Mouse (Mus musculus) limb, embryonic 14.5 days (tissue): Measurements from ENCODE around the gene Ociad1. TPM values are rescaled to one million over a fixed set of nuclear protein-coding genes. Genes with fewer than 3 reads are reported as not detected.

ENCODE experiments used
- ATAC-seq: fragments of 200-750 bp; cut with Nextera tagmentation; 2 replicates; pipeline ENCODE4 v1.8.0; 2017; ENCODE audit warnings: low read depth, moderate number of reproducible peaks, moderate TSS enrichment; ENCODE audit not compliant: low FRiP score
- DNase-seq: peaks from one replicate; pipeline ENCODE4 v3.0.0-alpha.2; 2015; ENCODE audit warnings: low spot score
- H3K27ac ChIP-seq: fragments of 300-500 bp; sonication (generic); replicated peaks from 2 replicates; pipeline ENCODE4 v1.5.1; 2014; ENCODE audit warnings: low read depth, mild to moderate bottlenecking, low read length, moderate library complexity, mixed read lengths
- H3K27me3 ChIP-seq: fragments of 300-500 bp; sonication (generic); 2 replicates; pipeline ENCODE4 v1.6.1; 2014; ENCODE audit warnings: low read length, mixed read lengths; ENCODE audit not compliant: control insufficient read depth, insufficient read depth
- H3K36me3 ChIP-seq: fragments of 300-500 bp; sonication (generic); 2 replicates; pipeline ENCODE4 v1.6.1; 2014; ENCODE audit warnings: mild to moderate bottlenecking, low read length, moderate library complexity, mixed read lengths; ENCODE audit not compliant: control insufficient read depth, insufficient read depth
- H3K4me1 ChIP-seq: fragments of 300-500 bp; sonication (generic); 2 replicates; pipeline ENCODE4 v1.6.1; 2014; ENCODE audit warnings: antibody characterized with exemption, low read length, mixed read lengths; ENCODE audit not compliant: control insufficient read depth, insufficient read depth
- H3K4me2 ChIP-seq: fragments of 300-500 bp; sonication (generic); replicated peaks from 2 replicates; pipeline ENCODE4 v1.6.1; 2014; ENCODE audit warnings: low read depth, mild to moderate bottlenecking, low read length, moderate library complexity; ENCODE audit not compliant: severe bottlenecking
- H3K4me3 ChIP-seq: fragments of 300-500 bp; sonication (generic); replicated peaks from 2 replicates; pipeline ENCODE4 v1.5.1; 2014; ENCODE audit warnings: low read length
- H3K9ac ChIP-seq: fragments of 300-500 bp; sonication (generic); 2 replicates; pipeline ENCODE4 v1.6.1; 2014; ENCODE audit warnings: mild to moderate bottlenecking, low read depth, low read length, moderate library complexity; ENCODE audit not compliant: severe bottlenecking
- H3K9me3 ChIP-seq: fragments of 300-500 bp; sonication (generic); 2 replicates; pipeline ENCODE4 v1.6.1; 2016; ENCODE audit warnings: low read length; ENCODE audit not compliant: control insufficient read depth
- POLR2A ChIP-seq: fragments of 200-500 bp; IDR thresholded peaks from 2 replicates; pipeline ENCODE4 v1.8.0; 2012; ENCODE audit warnings: inconsistent platforms, mild to moderate bottlenecking, moderate library complexity, borderline replicate concordance; ENCODE audit not compliant: insufficient read depth, insufficient read length; ENCODE audit errors: extremely low read depth
- WGBS: fragments of 180-500 bp; shearing (Covaris S2); extraction: QIAGEN DNeasy Blood & Tissue Kit; methylation state at CpG from one replicate; pipeline ENCODE4 v1.1.7; 2014; 5-methylcytosine and 5-hydroxymethylcytosine counted together
- polyA plus RNA-seq, 2 experiments: library from polyadenylated mRNA; depleted of rRNA in 1 of 2; stranded (reverse) in 1 of 2; unstranded in 1 of 2; fragments of >200 nt; fragmentation: Nextera tagmentation in 1 of 2; extraction: Ambion mirVana in 1 of 2; gene quantifications; 2 replicates each; pipeline versions ENCODE4 v1.2.1 to v1.2.3; 2012 to 2014

Gene Ociad1
- 147 and 171 TPM in 2 replicates for polyA plus RNA-seq (2012; rRNA removed)
- 137 and 144 TPM in 2 replicates for polyA plus RNA-seq (2014; fragmentation: Nextera tagmentation; extraction: Ambion mirVana)

GRCm38 (mm10) chr5:73292502-73293457 is at the start of gene Ociad1:
TSS of gene Ociad1 (plus strand) at chr5:73292784.
- peak; percentile 100 for ATAC-seq
- Histone ChIP-seq H3K27ac (peak within 1 kb of the TSS; percentile 87), H3K4me2 (peak within 1 kb of the TSS; percentile 69), H3K9me3 (no peaks in the 10 kb centered on the region), H3K4me1 (peaks cover 7% of the 10 kb centered on the region), H3K36me3 (peaks cover 18% of the 10 kb centered on the region), H3K4me3 (peak within 1 kb of the TSS; percentile 88), H3K27me3 (no peaks in the 10 kb centered on the region), H3K9ac (peak within 1 kb of the TSS; percentile 93)
- DNase-seq: peak; percentile 99
- TF ChIP-seq POLR2A: peak; percentile 82; the same call in 1 of the 2 replicates
- WGBS: 2% methylated on average over 44 of the region's 58 CpGs

- Histone ChIP-seq H3K36me3 (no peaks in the 10 kb centered on the region), H3K9me3 (no peaks in the 10 kb centered on the region), H3K4me3 (no peak overlapping the region), H3K9ac (no peak overlapping the region), H3K27ac (no peak overlapping the region), H3K4me2 (no peak overlapping the region), H3K4me1 (no peaks in the 10 kb centered on the region), H3K27me3 (no peaks in the 10 kb centered on the region)
- 77% methylated on average over 13 of the region's 13 CpGs for WGBS
- ATAC-seq (no peak), DNase-seq (peak; percentile 37)
- TF ChIP-seq POLR2A: no peak
These were observed 48.2 kb upstream of the Ociad1 start for GRCm38 (mm10) chr5:73244403-73244802.

- H3K9ac ChIP-seq: no peak overlapping the region
- no peak overlapping the region for H3K4me3 ChIP-seq
- no peaks in the 10 kb centered on the region for H3K27me3 ChIP-seq
- no peak for ATAC-seq
- no peaks in the 10 kb centered on the region for H3K36me3 ChIP-seq
- H3K27ac ChIP-seq: no peak overlapping the region
- TF ChIP-seq POLR2A: no peak
- DNase-seq: no peak
- H3K4me2 ChIP-seq: no peak overlapping the region
- 74% methylated on average over 6 of the region's 6 CpGs for WGBS
- no peaks in the 10 kb centered on the region for H3K9me3 ChIP-seq
- H3K4me1 ChIP-seq: no peaks in the 10 kb centered on the region
These were observed 46.2 kb upstream of the Ociad1 start for GRCm38 (mm10) chr5:73246414-73246813.

- H3K27ac ChIP-seq: no peak overlapping the region
- H3K4me3 ChIP-seq: no peak overlapping the region
- H3K27me3 ChIP-seq: no peaks in the 10 kb centered on the region
- H3K4me1 ChIP-seq: no peaks in the 10 kb centered on the region
- no peaks in the 10 kb centered on the region for H3K9me3 ChIP-seq
- H3K9ac ChIP-seq: no peak overlapping the region
- ATAC-seq: no peak
- no peak overlapping the region for H3K4me2 ChIP-seq
- WGBS: 60% methylated on average over 8 of the region's 8 CpGs
- TF ChIP-seq POLR2A: no peak
- DNase-seq: no peak
- H3K36me3 ChIP-seq: no peaks in the 10 kb centered on the region
These were observed 44.4 kb upstream of the Ociad1 start for GRCm38 (mm10) chr5:73248211-73248610.

- H3K36me3 ChIP-seq: no peaks in the 10 kb centered on the region
- DNase-seq: no peak
- WGBS: 93% methylated on average over 4 of the region's 4 CpGs
- no peaks in the 10 kb centered on the region for H3K9me3 ChIP-seq
- no peak overlapping the region for H3K9ac ChIP-seq
- H3K4me2 ChIP-seq: no peak overlapping the region
- H3K4me1 ChIP-seq: no peaks in the 10 kb centered on the region
- no peak overlapping the region for H3K4me3 ChIP-seq
- H3K27me3 ChIP-seq: no peaks in the 10 kb centered on the region
- TF ChIP-seq POLR2A: no peak
- ATAC-seq: no peak
- no peak overlapping the region for H3K27ac ChIP-seq
These were observed 43.2 kb upstream of the Ociad1 start for GRCm38 (mm10) chr5:73249341-73249740.
